Mouse (Mus musculus) olfactory bulb, adult 2 months (tissue): Measurements from ENCODE around the gene Adam19. TPM values are rescaled to one million over a fixed set of nuclear protein-coding genes. Genes with fewer than 3 reads are reported as not detected.
"Not testable (repeated sequence)": the region's sequence is repeated elsewhere in the genome, so short reads cannot be mapped to it uniquely, and the experiment has no call there.

Experiments
- H3K27ac ChIP-seq: fragments of 200-500 bp; 2 replicates; pipeline ENCODE4 v1.5.1; 2012; ENCODE audit warnings: low read depth, low read length; ENCODE audit not compliant: insufficient read depth
- H3K4me1 ChIP-seq: fragments of 200-500 bp; 2 replicates; pipeline ENCODE4 v1.6.1; 2012; ENCODE audit warnings: low read length; ENCODE audit not compliant: control insufficient read depth, insufficient read depth
- H3K4me3 ChIP-seq: fragments of 200-500 bp; 2 replicates; pipeline ENCODE4 v1.5.1; 2012; ENCODE audit warnings: mild to moderate bottlenecking, low read depth, low read length, moderate library complexity; ENCODE audit not compliant: insufficient read depth
- CTCF ChIP-seq: fragments of 200-500 bp; IDR thresholded peaks from 2 replicates; pipeline ENCODE4 v1.5.1; 2012; ENCODE audit warnings: low read depth, mild to moderate bottlenecking, low read length, moderate library complexity; ENCODE audit not compliant: insufficient read depth
- POLR2A ChIP-seq: fragments of 200-500 bp; IDR thresholded peaks from 2 replicates; pipeline ENCODE4 v1.6.1; 2012; ENCODE audit warnings: mild to moderate bottlenecking, low read depth, low read length, moderate library complexity; ENCODE audit not compliant: insufficient read depth
- WGBS: fragments of 180-500 bp; shearing (Covaris S2); methylation state at CpG from one replicate; pipeline ENCODE4 v1.1.7; 2018; 5-methylcytosine and 5-hydroxymethylcytosine counted together
- polyA plus RNA-seq: library from polyadenylated mRNA; stranded (reverse); fragments of >200 nt; gene quantifications from 2 replicates; pipeline ENCODE4 v1.2.4, GENCODE M21; 2012; ENCODE audit warnings: low replicate concordance; ENCODE audit not compliant: missing spikeins, insufficient read depth, insufficient read length

Adam19 gene
- polyA plus RNA-seq, 1 experiment, result not detected

DNA sequence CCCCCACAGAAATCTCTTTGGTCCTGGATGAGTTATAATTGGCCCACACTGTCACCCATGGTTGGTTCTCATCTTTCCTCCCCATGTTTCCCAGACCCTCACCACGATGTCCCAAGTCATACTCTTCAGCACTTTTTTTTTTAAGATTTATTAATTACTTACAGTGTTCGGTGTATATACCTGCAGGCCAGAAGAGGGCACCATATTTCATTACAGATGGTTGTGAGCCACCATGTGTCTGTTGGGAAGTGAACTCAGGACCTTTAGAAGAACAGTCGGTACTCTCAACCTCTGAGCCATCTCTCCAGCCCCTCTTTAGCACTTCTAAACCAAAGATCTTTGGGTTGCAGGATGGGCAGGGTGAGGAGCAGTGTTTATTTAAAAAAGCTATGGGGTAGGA, 24.3 kb upstream of the Adam19 start:
- no peak overlapping the region for H3K27ac ChIP-seq
- H3K4me1 ChIP-seq, result no peaks in the 10 kb centered on the region
- 72% methylated on average over 3 of the region's 3 CpGs for WGBS
- TF ChIP-seq CTCF (no peak), POLR2A (no peak)
- H3K4me3 ChIP-seq, result no peak overlapping the region

DNA sequence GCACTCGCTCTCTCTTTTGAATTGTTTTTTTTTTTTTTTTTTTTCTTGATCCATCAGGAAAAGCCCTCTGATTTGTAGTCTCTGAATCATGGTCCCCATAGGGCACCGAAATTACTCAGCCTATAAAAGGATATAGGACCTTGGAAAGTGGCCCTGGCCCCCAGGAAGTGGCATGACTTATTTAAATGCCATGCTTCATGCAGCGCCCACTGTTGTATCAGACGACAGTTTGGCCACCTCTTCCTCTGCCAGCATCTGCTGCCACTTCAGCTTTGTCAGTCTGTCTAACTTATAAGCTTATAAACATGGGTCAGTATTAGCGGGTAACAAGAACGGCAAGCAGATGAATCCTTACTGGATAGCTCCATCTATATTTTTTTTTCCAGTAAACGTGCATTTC, 22.8 kb upstream of the Adam19 start:
- Histone ChIP-seq H3K27ac (no peak overlapping the region), H3K4me3 (no peak overlapping the region), H3K4me1 (no peaks in the 10 kb centered on the region)
- TF ChIP-seq CTCF (no peak), POLR2A (no peak)
- WGBS, result 92% methylated on average over 7 of the region's 7 CpGs

DNA sequence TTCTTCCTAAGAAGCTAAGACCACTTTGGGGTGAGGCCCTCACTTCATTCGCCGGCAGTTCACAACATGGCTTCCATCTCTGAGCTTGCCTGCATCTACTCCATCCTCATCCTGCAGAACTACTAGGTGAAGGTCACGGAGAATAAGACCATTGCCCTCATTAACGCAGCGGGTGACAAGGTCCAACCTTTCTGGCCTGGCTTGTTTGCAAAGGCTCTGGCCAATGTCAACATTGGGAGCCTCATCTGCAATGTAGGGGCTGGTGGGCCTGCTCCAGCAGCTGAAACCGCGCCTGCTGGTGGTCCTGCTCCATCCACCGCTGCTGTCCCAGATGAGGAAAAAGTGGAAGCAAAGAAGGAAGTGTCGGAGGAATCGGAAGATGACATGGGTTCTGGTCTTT, 19.4 kb upstream of the Adam19 start:
- no peaks in the 10 kb centered on the region; the same call in 1 of the 2 replicates for H3K4me1 ChIP-seq
- no peak overlapping the region for H3K27ac ChIP-seq
- no peak overlapping the region for H3K4me3 ChIP-seq
- TF ChIP-seq CTCF (no peak), POLR2A (no peak)
- WGBS, result 96% methylated on average over 10 of the region's 10 CpGs

DNA sequence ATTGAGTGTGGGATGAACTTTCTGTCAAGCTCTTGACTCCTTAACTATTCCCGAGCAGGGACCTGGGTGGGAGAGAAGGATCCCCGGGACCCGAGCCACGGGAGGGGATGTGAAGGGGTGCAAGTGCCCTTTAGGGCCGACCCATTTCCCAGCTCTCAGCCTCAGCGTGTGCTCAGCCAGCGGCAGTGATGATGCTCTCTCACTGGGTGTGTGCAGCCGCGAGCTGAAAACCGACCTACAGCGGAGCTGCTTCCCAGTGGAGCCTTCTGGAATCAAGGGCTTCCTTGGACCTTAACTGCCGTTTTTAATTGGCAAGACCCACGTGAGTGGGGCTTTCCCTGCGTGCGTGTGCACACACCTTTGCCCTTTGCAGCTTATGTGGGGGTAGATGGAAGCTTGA, 16.9 kb upstream of the Adam19 start:
- WGBS, result 82% methylated on average over 15 of the region's 15 CpGs
- H3K4me1 ChIP-seq, result no peaks in the 10 kb centered on the region; the same call in 1 of the 2 replicates
- no peak overlapping the region for H3K27ac ChIP-seq
- TF ChIP-seq POLR2A (no peak), CTCF (no peak)
- no peak overlapping the region for H3K4me3 ChIP-seq

DNA sequence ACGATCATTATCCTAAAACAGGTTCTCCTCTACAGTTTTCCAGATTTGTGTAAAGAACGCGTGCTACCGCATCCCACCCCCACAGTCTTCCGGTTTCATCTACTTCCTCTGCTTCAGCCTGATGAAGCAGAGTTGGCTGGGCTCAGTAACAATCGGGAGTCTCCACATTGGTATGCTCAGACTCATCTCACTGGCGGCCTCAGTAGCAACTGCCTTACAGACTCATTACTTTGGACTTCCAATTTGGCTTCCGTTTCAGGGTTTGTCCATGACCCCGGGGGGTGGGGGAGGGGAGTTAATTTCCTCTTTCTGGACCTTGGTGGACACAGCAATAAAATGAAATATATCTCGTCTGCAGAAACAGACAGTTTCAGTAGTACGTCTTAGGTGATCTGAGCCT, 16.5 kb upstream of the Adam19 start:
- TF ChIP-seq POLR2A (no peak), CTCF (no peak)
- Histone ChIP-seq H3K27ac (no peak overlapping the region), H3K4me1 (no peaks in the 10 kb centered on the region; the same call in 1 of the 2 replicates), H3K4me3 (no peak overlapping the region)
- WGBS, result 64% methylated on average over 11 of the region's 11 CpGs

DNA sequence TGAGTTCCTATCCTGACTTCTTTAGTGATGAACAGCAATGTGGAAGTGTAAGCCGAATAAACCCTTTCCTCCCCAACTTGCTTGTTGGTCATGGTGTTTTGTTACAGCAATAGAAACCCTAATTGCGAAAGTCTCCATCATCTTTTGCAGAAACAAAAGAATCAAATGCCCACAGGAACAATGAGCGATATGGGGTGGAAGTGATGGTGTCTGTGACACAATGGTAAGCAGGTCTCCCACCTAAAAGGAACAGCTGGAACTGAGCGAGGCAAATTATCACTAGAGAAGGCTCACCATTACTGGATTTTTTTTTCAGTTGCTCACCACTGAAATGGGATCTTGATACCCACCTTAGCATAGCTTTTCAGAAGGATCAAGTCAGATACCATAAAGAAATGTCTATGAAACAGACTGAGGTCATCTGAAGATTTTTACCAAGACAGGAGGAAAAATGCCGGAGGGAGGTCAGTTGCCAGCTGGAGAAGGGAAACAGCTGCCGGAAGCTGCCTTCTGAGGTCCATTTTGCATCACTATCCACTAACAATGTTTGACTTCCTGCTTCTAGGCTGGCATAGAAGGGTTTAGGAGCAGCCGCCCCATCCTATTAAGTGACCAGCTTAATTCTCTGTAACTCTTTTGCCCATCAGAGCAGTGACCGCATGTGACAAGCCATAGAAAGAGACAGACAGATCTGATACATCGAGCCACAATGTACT, 14.8 kb upstream of the Adam19 start:
- H3K4me1 ChIP-seq, result no peaks in the 10 kb centered on the region; the same call in 1 of the 2 replicates
- no peak overlapping the region for H3K4me3 ChIP-seq
- TF ChIP-seq POLR2A (no peak), CTCF (no peak)
- H3K27ac ChIP-seq, result no peak overlapping the region
- 92% methylated on average over 9 of the region's 9 CpGs for WGBS

DNA sequence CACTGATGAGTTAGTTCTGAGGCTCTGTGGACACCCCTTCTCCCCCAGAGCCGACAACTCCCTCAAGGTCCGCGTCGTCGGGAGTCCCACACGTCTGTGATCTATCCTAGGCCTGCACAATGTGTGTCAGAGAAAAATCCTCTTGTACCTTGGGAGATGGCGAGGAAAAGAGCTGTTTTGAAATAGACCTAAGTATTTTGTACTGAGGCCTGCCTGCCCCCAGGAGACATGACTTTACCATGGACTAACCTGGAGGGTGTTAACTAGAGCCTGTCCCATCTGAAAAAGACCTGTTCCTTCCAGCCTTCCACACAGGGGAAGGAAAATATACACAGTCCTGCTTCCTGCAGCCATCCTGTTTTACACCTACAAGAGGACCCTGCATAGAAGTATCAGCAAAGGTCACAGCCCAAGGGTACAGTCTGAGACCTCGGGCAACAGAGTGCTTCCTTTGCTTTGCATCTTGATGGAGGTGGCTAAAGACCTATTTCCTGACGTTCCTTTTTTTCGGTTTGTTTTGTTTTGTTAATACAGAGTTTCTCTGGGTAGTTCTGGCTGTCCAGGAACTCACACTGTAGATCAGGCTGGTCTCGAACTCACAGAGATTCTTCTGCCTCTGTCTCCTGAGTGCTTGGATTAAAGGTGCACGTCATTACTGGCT, 14.1 kb upstream of the Adam19 start:
- no peak overlapping the region for H3K4me3 ChIP-seq
- 88% methylated on average over 12 of the region's 12 CpGs for WGBS
- no peak overlapping the region for H3K27ac ChIP-seq
- H3K4me1 ChIP-seq, result no peaks in the 10 kb centered on the region; the same call in 1 of the 2 replicates
- TF ChIP-seq POLR2A (no peak), CTCF (no peak)

DNA sequence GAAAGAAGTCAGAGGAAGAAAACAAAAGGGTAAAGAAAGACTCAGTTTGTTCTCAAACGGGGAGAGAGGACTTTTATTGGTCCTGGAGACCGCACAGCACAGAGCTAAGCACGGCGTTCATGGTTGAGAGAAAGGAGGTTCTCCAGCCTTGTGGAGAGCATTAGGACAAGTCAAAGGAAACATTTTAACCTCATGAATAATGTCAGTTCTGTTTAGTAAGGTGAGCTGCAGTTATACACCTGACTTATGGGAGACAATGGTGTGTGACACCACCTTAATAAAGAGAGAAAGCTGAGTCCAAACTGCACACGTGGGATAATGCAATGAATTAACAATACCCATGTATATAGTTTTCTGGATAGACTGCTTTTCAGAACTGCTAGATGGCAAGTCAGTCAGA, 11.0 kb upstream of the Adam19 start:
- no peak overlapping the region for H3K4me3 ChIP-seq
- 88% methylated on average over 5 of the region's 5 CpGs for WGBS
- TF ChIP-seq POLR2A, result no peak
- no peak for TF ChIP-seq CTCF
- no peaks in the 10 kb centered on the region for H3K4me1 ChIP-seq
- H3K27ac ChIP-seq, result no peak overlapping the region

DNA sequence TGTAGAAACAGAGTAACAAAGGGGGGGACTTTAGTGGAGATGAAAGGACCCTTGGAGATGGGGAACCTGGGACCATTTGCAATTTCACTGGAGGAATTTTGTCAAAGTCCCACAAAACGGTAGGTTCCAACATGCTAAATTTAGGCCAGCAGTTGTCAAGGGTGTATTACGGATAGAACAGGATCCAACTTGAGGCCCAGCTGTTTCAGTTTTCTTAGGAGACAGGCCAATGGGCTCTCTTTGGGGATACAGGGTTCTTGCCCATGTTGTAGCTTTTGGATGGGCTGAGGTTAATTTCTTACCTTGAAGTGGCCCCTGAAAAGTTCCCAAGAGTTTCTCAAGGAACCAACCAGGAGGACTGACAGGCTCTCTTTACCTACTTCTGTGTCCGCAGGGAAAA, 8.5 kb upstream of the Adam19 start:
- no peak for TF ChIP-seq POLR2A
- TF ChIP-seq CTCF, result no peak
- H3K4me3 ChIP-seq, result no peak overlapping the region
- H3K27ac ChIP-seq, result no peak overlapping the region
- WGBS, result 92% methylated on average over 3 of the region's 3 CpGs
- H3K4me1 ChIP-seq, result no peaks in the 10 kb centered on the region

DNA sequence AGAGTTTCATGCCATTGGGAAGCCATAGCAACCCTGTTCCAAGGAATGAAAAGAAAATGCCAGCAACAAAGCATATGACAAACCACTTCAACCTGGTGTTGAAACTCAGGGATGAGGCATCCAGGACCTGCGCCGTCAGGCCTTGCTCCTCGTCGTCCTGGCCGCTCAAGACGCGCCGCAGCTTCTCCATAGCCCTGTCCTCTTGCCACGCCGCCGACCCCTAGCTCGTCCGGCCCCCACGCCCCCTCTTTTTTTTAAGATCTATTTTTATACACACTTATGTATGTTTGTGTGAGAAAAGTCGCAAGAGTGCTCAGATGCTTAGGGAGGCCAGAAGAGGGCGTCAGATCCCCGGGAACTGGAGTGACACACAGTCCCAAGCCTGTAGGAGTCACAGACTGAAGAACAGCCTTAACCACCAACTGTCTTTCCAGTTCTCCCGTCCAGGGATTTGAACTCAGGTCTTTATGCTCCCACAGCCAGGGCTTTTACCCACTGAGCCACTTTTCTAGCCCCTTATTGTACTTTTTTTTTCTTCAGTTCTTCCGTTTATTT, 3.6 kb upstream of the Adam19 start, which contains the start of gene Gm12166:
TSS of gene Gm12166 (minus strand) at position 217 of the 555 bp plus-strand sequence.
- not testable (repeated sequence) for H3K4me1 ChIP-seq, H3K27ac ChIP-seq, H3K4me3 ChIP-seq
- WGBS, result 32% methylated on average over 19 of the region's 19 CpGs

DNA sequence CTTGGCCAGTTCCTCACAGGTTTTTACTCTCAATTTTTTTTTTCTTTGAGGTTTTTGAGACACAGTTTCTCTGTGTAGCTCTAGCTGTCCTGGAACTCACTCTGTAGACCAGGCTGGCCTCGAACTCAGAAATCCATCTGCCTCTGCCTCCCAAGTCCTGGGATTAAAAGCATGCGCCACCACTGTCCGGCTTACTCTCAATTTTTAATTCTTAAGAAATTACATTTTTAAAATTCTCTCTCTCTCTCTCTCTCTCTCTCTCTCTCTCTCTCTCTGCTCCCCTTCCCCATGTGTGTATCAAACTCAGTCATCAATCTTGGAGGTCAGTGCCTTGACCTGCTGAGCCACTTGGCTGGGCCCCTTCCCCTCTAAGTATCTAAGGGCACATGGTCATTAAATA, 2.3 kb upstream of the Adam19 start:
- H3K4me1 ChIP-seq, H3K27ac ChIP-seq, H3K4me3 ChIP-seq: not testable (repeated sequence)
- WGBS, result 98% methylated on average over 3 of the region's 3 CpGs
